Mouse (Mus musculus): ENCODE data around the gene Gpr68.

DNA sequence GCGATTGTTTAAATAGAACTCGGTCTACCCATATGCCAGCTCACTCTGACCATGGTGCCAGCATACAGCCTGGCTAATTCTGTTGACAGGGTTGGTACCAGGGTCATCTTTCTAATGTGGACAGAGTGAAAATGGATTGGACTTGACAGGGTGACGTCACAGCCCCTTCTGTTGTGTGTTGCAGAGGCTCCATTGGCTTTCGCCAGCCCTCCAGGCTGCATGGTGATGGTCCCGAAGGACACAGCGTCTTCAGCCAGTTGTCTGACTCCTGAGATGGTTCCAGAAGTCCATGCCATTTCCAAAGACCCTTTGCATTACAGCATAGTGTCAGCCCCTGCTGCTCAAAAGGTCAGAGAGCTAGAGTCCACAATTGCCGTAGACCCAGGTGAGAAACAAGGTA, 63.5 kb downstream of the Gpr68 start:
- TF ChIP-seq POLR2A (IDR thresholded peaks at IDR 0.05; ENCODE audit: low read depth, low read length), result no peak
- TF ChIP-seq CTCF (IDR thresholded peaks at IDR 0.05; ENCODE audit: extremely low read depth, insufficient read length, insufficient replicate concordance, low read depth, low read length), result no peak
